Mouse (Mus musculus): Measurements from ENCODE around the gene Smox. TPM values are rescaled to one million over a fixed set of nuclear protein-coding genes. Genes with fewer than 3 reads are reported as not detected.
A peak's percentile ranks its signal among the peaks of the same experiment; 100 is the strongest.

Smox gene
- total RNA-seq, 1 experiment from 2014 or later: 17.9 TPM

DNA sequence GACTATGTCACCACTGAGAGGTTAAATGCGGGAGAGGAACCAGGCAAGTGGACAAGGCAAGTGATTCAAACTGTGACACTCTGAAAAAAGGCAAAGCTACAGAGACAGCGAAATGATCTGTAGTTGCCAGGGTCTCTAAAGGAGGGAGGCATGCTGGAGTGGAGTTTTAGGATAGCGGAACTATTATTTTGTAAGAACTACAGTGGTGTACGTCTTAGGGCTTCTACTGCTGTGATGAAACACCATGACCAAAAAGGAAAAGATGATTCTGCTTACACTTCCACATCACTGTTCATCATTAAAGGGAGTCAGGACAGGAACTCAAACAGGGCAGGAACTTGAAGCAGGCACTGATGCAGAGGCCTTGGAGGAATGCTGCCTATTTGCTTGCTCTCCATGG lies 12.4 kb upstream of the Smox start:
- ATAC-seq (replicated peaks in 1 of 2; ENCODE audit: insufficient read depth in 1 of 2, low FRiP score in 2 of 2, low TSS enrichment in 1 of 2, low read depth in 1 of 2, poor library complexity in 2 of 2, severe bottlenecking in 2 of 2): no peak

DNA sequence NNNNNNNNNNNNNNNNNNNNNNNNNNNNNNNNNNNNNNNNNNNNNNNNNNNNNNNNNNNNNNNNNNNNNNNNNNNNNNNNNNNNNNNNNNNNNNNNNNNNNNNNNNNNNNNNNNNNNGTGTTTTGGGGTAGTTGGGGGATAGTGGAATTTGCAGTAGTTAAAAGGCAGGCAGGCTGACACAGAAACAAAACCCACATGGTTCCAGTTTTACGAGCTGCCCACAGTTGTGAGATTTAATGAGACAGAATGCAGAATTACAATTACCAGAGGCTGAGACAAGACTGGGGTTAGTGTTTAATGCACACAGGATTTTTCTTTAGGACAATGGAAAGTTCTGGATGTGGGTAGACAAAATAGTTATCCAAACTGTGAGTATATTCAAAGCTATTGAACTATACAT lies 9.6 kb upstream of the Smox start:
- no peak for ATAC-seq (replicated peaks in 1 of 2; ENCODE audit: insufficient read depth in 1 of 2, low FRiP score in 2 of 2, low TSS enrichment in 1 of 2, low read depth in 1 of 2, poor library complexity in 2 of 2, severe bottlenecking in 2 of 2)

DNA sequence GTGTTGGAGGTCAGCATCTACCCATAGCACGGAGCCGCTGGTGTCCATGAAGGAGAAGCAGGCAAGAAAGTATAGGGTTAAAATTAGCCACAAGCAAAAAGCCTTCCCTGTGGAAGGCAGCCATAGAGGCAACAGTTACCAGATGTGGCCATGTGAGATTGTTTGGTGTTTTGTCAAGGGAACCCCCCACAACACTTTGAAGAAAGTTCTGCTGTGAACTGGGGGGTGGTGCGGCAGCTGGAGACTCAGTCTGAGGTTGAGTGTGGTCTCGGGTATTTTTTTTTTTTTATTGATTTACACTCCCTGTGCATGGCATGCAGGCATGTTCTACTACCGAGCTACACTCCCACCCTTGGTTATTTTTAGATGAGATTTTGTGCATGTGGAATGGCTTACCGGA lies 8.8 kb upstream of the Smox start:
- ATAC-seq (replicated peaks in 1 of 2; ENCODE audit: insufficient read depth in 1 of 2, low FRiP score in 2 of 2, low TSS enrichment in 1 of 2, low read depth in 1 of 2, poor library complexity in 2 of 2, severe bottlenecking in 2 of 2): no peak

DNA sequence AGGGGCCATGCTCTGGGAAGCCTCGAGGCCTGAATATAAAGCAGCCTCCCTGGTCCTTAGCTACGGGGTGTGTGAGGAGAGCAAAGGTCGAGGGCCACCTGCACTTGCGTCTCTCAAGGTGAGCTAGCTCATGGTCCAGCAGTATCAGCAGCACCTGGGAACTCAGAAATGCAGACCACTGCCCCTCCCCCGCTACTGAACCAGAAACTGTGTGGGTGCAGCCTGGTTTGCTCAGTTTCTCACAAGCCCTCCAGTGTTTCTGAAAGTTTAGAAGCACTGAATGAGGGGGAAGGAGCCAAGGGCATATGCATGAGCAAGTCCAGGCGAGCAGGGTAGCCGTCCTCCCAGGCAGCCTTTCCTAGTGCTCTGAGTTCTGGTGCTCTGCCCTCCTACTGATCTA lies 7.7 kb upstream of the Smox start:
- no peak for ATAC-seq (replicated peaks in 1 of 2; ENCODE audit: insufficient read depth in 1 of 2, low FRiP score in 2 of 2, low TSS enrichment in 1 of 2, low read depth in 1 of 2, poor library complexity in 2 of 2, severe bottlenecking in 2 of 2)

DNA sequence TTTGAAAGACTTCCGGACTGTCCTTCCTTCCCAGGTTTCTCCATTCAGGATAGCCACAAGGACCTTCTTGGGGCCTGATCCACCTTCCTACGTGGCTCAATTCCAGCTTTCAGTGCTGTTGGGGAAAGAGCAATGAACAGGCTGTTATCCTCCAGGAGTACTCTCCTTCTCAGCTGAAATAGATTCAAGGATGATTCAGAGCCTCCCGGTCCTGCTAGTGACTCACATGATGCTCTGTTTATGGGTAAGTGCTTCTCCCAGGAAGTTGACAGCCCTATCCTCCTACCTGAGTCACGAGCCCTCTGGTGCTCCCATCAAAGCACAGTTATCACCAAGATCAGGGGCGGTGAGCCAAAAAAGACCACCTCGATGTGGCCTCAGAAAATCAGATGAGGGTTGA lies 7.1 kb upstream of the Smox start:
- no peak for ATAC-seq (replicated peaks in 1 of 2; ENCODE audit: insufficient read depth in 1 of 2, low FRiP score in 2 of 2, low TSS enrichment in 1 of 2, low read depth in 1 of 2, poor library complexity in 2 of 2, severe bottlenecking in 2 of 2)

DNA sequence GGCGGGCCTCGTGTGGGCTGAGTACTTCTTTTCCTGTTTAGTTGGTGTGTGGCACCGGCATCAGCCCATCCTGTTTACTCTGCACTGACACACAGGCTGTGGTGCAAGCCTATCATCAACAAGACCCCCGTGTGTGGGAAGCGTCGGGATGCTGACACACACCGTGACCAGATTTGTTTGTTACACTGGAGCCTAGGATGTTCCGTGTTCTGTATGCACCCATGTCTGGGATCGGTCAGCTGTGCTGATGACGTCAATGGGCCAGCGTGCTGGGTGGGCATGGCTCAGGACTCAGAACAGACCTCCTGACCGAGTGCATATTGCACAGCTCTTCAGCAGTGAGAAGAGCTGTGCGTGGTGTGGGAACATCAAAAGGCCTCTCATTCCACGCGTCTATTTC lies 6.2 kb upstream of the Smox start:
- no peak for ATAC-seq (replicated peaks in 1 of 2; ENCODE audit: insufficient read depth in 1 of 2, low FRiP score in 2 of 2, low TSS enrichment in 1 of 2, low read depth in 1 of 2, poor library complexity in 2 of 2, severe bottlenecking in 2 of 2)

DNA sequence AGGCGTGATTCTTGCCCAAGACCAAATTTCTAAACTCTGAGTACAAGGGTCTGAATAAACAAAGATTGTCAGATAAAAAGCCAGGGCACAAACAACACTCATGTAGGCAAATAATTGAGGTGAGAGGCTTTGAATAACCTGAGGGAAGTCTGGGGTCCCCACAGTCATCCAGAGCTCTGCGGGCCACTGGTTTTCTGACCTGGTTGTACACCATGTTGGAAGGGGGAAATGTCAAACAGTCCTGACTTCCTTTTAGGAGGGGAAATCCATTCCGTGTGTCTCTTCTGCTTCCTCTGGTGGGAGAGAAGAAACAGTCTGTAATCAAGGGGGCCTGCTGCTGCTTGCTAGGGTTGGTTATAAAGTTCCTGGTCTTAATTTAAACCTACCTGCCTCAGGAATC lies 5.2 kb upstream of the Smox start:
- ATAC-seq (replicated peaks in 1 of 2; ENCODE audit: insufficient read depth in 1 of 2, low FRiP score in 2 of 2, low TSS enrichment in 1 of 2, low read depth in 1 of 2, poor library complexity in 2 of 2, severe bottlenecking in 2 of 2): no peak

DNA sequence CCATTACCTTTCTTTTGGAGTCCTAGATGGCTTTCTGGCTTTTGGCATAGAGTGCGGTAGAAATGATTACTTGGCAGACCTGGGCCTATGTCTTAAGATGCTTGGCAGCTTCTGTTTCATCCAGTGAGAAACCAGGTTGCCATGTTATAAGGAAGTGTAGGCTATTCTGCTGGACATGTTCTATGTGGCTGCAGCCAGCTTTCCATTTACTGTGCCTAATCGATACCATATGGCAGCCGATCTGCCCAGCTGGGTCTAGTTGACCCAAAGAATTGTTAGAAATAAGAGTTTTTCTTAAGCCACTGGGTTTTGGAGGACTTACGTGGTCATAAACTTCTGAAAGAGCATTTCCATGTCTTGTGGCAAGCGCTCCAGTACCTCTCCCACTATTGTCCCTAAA lies 4.0 kb upstream of the Smox start:
- ATAC-seq (replicated peaks in 1 of 2; ENCODE audit: insufficient read depth in 1 of 2, low FRiP score in 2 of 2, low TSS enrichment in 1 of 2, low read depth in 1 of 2, poor library complexity in 2 of 2, severe bottlenecking in 2 of 2): no peak

DNA sequence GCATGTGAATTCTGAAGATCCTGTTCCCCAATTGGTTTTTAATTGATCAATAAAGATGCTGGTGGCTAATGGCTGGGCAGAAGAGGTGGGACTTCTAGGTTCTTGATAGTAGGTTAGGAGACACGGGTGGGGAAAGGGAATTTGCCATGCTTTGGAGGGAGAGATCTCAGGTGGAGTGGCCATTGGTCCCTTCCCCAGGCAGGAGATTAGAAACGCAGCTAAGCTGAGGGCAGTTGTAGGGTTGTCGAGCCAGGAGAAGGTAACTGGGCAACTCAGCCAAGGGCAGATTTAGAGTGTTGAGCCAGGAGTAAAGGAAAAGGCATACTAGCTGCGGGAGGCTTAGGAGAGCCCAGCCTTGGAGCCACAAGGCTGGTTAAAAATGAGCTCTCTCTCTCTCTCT lies 3.0 kb upstream of the Smox start:
- ATAC-seq (replicated peaks in 1 of 2; ENCODE audit: insufficient read depth in 1 of 2, low FRiP score in 2 of 2, low TSS enrichment in 1 of 2, low read depth in 1 of 2, poor library complexity in 2 of 2, severe bottlenecking in 2 of 2): no peak

DNA sequence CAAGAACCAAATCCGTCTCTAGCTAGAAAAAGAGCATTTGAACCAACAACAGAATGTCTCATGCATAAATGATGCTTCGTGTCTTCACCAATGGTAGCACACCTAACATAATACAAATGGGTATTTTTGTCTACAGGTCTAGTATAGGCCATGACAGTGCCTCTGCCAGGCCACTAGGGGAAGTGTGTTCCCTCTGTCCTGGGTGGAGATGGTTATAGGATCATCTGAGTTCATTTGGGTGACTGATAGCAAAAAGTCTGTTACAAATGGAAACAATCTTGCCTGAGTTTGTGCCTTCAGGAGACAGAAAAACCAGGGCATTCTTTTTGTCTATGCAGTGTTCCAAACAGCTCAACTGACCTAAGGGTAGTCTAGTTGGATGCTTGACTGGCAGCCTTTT lies 2.4 kb upstream of the Smox start:
- no peak for ATAC-seq (replicated peaks in 1 of 2; ENCODE audit: insufficient read depth in 1 of 2, low FRiP score in 2 of 2, low TSS enrichment in 1 of 2, low read depth in 1 of 2, poor library complexity in 2 of 2, severe bottlenecking in 2 of 2)

DNA sequence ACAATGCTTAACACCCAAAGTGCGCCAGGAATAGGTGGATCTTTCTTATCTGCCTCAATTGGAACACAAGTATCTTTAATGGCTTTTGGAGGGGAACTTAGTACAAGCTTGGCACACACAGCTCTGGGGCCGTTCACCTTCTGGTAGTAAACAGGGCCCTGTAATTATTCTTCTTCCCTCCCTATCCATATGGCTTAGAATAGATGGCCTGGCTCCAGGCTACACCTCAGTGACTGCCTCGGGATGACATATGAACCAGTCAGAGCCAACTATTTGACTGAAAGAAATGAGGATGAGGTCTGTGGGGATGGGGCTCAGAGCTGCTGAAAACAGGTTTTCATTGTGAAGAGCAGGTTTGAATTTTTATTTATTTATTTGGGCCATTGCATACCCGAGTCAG lies 1.7 kb upstream of the Smox start:
- no peak for ATAC-seq (replicated peaks in 1 of 2; ENCODE audit: insufficient read depth in 1 of 2, low FRiP score in 2 of 2, low TSS enrichment in 1 of 2, low read depth in 1 of 2, poor library complexity in 2 of 2, severe bottlenecking in 2 of 2)

DNA sequence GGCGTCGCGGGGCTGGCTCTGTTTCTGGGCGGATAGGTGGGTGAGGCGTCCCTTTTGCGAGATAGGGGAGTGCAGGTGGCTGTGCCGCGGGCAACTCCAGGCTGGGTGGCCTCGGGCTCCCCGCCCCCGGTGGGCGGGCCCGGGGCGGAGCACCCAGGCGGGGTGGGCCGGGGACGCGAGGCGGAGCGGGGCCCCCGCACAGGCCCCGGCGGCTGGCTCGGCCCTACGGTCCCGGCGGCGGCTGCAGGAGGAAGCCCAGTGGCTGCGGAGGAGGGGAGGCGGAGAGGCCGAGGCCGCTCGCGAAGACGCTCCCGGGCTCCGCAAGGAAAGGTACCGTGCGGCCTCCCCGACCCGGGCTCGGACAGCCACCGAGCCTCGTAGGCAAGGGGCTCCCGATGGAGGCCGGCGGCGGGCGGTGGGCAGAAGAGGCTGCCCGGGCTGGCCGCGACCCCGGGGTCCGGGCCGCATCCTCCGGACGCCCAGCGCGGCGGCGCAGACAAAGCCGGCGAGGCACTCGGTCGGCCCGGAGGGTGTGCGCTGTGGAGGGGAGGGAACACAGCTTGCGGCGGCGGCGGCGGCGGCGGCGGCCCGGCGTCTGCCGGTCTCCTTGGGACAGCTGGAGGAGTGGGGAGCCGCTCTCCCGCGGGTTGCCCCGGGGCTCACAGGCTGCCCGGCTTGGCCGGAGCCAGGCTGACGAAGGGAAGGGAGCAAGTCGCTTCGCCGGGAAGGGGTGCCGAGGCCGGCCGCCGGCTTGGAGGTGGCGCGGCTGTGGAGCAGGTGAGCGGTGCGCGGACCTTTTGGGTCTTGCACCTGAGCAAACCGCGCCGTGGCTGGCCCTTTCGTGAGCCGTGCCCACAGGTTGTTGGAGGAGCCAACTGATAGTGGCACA lies 655 bp downstream of the Smox start:
- ATAC-seq (replicated peaks in 1 of 2; ENCODE audit: insufficient read depth in 1 of 2, low FRiP score in 2 of 2, low TSS enrichment in 1 of 2, low read depth in 1 of 2, poor library complexity in 2 of 2, severe bottlenecking in 2 of 2): peak; percentile 70 to 77

DNA sequence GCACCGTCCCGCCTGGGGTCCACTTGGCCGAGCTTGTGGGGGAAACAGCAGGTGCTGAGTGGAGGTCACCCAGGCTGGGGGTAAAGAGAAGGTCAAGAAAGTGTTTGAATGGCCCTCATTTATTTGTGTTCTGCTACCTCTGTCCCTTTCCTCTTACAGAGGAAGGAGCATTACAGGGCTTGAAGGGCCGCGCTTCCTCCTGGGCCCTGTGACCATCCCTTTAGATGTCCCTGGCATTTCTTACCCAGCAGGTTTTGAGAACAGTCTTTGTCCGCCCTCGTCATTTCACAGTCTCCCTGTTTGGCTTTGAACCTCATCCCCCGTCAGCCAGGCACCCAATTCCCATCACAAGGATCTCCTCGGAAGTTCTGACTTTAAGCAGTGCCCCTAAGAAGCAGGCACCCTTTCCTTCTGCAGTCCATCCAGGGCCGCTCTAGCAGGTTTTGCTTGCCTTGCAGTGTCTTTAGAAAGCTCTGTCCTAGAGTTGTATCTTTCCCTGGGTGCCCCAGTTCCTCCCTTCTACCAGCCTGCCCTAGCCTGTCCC lies 1.4 kb downstream of the Smox start:
- ATAC-seq (replicated peaks in 1 of 2; ENCODE audit: insufficient read depth in 1 of 2, low FRiP score in 2 of 2, low TSS enrichment in 1 of 2, low read depth in 1 of 2, poor library complexity in 2 of 2, severe bottlenecking in 2 of 2): no peak

DNA sequence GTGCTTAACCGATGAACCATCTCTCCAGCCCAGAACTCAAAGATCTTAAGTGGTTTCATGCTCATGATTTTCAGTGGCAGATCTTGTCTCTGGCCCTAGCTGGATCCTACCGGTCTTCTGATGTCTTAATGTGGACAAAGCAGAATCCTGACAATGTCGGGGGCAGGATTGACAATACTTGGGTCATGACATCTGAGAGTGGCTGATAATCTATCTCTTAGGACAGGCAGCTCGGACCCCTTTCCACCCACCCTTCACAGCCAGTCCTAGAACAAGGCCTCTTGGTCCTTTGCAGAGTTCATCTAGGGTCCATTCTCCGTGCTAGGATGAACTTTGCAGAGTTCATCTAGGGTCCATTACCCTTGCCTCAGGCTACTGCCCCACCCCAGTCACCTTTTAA lies 2.1 kb downstream of the Smox start:
- no peak for ATAC-seq (replicated peaks in 1 of 2; ENCODE audit: insufficient read depth in 1 of 2, low FRiP score in 2 of 2, low TSS enrichment in 1 of 2, low read depth in 1 of 2, poor library complexity in 2 of 2, severe bottlenecking in 2 of 2)

DNA sequence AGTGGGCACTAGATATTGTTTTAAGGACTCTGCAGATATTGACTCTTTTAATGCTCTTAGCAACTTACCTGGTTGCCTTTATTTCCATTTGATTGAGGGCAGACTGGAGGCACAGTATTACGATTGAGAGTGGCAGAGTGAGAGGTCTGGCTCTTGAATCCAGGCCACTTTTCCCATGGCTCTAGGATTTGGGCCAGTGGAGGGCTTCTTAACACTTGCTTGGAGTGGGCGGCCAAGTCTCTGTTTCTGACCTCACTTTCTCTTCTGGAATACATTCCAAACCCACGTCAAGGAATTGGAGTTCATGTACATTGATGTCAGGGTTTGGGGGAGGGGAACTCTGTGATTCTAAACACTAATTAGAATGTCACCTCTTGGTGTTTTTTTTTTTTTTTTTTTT lies 4.0 kb downstream of the Smox start:
- no peak for ATAC-seq (replicated peaks in 1 of 2; ENCODE audit: insufficient read depth in 1 of 2, low FRiP score in 2 of 2, low TSS enrichment in 1 of 2, low read depth in 1 of 2, poor library complexity in 2 of 2, severe bottlenecking in 2 of 2)

DNA sequence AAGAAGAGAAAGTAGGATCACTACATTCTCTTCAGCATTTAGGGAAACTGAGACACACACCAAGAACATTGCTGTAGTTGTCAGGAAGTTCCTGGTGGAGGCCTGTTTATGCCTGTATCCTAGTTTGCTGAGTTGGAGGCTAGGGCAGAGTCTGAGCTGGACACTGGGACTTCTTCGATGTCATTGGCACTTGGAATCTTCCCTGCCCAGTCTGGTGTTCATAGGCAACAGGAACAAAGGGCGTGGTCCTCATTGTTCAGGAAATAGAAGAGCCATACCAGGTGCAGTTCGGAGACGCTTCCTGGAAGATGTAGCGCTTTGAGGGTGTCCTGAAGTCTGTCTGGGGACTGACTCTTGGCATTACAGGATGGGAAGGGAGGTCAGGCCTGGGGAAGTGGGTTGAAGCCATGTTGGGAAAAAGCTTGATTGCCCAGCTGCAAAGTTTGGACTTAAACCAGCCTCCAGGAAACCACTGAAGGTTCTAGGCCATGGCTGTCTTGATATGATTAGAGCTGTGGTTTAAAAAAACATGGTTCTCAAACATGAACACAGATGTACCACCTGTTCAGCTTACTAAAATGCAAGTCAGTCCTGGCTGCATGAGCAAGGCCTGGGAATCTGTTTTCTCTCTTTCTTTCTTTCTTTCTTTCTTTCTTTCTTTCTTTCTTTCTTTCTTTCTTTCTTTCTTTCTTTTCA lies 5.0 kb downstream of the Smox start:
- ATAC-seq (replicated peaks in 1 of 2; ENCODE audit: insufficient read depth in 1 of 2, low FRiP score in 2 of 2, low TSS enrichment in 1 of 2, low read depth in 1 of 2, poor library complexity in 2 of 2, severe bottlenecking in 2 of 2): peak; percentile 41 to 53

DNA sequence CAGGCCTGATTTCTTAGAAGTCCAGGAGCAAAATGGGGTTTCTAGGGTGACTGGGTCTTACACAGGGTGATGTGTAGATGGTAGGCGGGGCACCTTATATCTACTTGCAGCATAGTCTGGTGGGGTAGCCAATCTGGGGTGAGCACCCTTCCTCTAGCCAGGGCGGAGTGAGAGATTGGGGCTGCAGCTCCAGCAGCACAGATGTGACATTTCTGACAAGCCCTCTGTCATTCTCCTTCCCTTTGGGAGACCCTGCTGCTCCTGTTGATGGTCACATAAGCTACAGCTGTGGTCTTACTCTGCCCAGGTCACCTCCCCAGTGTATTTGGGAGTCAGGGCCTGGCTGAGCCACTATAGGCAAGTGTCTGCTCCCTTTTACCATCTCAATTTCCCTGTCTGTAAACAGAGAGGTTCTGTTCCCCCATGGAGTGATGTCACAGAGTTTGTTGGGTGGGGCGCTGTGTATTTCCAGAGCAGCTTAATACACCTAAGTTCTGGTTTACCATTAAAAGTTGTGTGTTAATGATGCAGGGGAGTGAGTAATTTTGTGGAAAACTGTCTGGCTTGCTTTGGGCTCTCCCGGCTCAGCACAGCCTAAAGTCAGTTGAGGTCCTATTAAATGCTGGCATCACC lies 6.0 kb downstream of the Smox start:
- ATAC-seq (replicated peaks in 1 of 2; ENCODE audit: insufficient read depth in 1 of 2, low FRiP score in 2 of 2, low TSS enrichment in 1 of 2, low read depth in 1 of 2, poor library complexity in 2 of 2, severe bottlenecking in 2 of 2): peak in 1 of 2 experiments; percentile 27; a peak in 1 of 4 replicates

DNA sequence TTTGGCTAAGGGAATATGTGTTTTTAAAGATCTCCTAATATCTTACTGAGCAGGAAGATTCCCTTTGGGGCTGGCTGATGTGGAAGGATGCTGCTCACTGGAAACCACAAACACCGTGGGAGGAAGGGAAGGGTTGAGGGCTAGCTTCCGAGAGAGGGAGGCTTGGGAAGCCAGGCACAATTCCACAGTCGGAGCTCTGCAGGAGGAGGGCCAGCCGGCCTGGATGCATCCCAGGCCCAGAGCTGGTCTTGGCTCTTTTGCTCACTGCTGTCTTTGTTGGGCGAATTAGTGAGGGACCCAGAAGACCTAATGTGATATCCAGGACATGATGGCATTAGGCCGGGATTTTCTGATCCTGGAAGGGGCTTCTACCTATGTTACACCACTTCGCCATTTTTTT lies 6.9 kb downstream of the Smox start:
- ATAC-seq (replicated peaks in 1 of 2; ENCODE audit: insufficient read depth in 1 of 2, low FRiP score in 2 of 2, low TSS enrichment in 1 of 2, low read depth in 1 of 2, poor library complexity in 2 of 2, severe bottlenecking in 2 of 2): no peak
